Mouse (Mus musculus): ENCODE data around the gene Ccm2l. TPM values are rescaled to one million over a fixed set of nuclear protein-coding genes. Genes with fewer than 3 reads are reported as not detected.

The Ccm2l gene
- total RNA-seq, 1 experiment from 2014 or later, result not detected

DNA sequence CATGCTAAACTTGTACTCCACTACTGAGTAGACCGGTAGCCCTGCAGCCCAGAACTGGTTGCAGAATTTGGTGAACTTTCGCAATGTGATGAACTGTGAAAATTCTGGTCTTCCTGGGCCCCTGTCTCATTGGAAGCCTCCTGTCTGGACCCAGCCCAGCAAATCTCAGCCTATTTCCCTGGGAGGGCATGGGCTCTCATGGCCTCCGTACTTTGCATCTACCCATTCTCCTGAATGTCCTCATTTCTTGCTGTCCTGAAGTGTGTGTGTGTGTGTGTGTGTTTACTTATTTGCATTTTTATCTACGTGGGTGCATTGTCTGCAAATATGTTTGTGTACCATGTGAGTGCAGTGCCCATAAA, 15.8 kb upstream of the Ccm2l start:
- no peak for ATAC-seq (replicated peaks; ENCODE audit: insufficient number of reproducible peaks, low FRiP score, low TSS enrichment, poor library complexity, severe bottlenecking)

DNA sequence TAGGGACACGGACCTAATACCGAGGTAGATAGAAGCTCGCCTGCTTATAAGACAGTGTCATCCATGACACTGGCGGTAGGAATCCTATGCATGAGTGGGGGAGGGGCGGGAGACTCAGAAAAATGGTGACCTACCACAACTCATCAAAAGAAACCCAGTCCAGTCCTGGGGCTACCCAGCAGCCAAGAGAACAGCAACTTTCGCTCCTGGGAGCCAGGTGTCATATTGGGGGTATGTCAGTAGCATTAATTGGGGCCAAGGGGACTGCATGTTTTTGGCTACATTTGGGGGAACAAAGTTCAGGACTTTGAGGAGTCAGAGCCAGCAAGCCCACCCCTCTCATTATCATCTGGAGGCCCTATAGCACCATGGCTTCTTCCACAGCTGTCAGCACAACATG, 14.7 kb upstream of the Ccm2l start:
- no peak for ATAC-seq (replicated peaks; ENCODE audit: insufficient number of reproducible peaks, low FRiP score, low TSS enrichment, poor library complexity, severe bottlenecking)

DNA sequence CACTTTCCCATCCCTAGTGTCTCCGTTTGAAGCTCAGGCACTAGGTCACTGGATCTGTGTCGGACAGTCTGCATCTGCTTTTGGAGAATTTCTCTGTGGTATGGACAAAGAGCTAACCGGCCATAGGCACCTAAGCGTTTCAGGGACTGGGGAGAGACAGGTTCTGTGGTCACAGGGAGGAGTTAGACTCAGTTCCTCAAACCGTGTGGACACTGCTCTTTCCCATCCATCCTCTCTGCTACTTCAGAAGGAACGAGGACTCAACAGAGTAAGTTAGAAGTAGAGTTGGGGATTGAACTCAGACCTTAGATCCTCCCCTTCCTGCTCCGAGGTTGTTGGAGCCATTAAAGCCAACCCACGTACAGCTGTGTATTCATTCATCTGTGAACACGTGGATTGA, 14.2 kb upstream of the Ccm2l start:
- peak; percentile 54 for ATAC-seq (replicated peaks; ENCODE audit: insufficient number of reproducible peaks, low FRiP score, low TSS enrichment, poor library complexity, severe bottlenecking)

DNA sequence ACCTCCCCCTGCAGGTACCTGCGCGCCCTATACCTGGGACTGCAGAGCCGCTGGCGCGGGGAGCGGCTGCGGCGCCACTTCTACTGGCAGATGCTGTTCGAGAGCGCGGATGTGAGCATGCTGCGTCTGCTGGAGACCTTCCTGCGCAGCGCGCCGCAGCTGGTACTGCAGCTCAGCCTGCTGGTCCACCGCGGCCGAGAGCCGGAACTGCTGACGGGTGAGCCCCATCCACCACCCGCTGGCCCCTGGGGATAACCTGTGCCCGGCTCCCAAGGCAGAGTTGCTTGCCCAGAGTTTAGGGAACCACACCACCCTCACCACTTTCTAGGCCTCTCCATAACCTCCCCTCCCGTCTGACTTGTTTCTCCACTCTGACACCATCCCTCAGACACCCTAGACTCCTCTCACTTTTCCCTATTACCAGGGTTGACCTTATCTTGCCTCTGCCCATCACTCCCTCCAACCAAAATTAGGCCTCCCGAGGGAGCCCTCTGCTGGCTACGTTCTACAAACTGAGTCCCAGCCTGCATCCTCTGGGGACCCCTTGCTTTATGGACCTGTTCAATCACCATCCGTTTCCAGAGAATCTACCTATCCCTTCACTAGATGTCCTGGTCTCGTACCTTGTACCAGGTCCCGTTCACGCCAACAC, 12.9 kb upstream of the Ccm2l start:
- no peak for ATAC-seq (replicated peaks; ENCODE audit: insufficient number of reproducible peaks, low FRiP score, low TSS enrichment, poor library complexity, severe bottlenecking)

DNA sequence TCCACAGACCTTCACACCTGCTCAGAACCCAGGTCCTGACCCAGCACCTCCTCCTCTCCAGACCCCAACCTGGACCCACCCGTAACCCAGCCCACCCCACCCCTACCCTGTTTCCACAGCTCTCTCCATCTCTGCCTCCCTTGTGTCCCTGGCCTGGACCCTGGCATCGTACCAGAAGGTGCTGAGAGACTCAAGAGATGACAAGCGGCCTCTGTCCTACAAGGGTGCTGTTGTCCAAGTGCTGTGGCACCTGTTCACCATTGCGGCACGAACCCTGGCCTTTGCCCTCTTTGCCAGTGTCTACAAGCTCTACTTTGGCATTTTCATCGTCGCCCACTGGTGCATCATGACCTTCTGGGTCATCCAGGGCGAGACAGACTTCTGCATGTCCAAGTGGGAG, 11.9 kb upstream of the Ccm2l start:
- ATAC-seq (replicated peaks; ENCODE audit: insufficient number of reproducible peaks, low FRiP score, low TSS enrichment, poor library complexity, severe bottlenecking), result no peak

DNA sequence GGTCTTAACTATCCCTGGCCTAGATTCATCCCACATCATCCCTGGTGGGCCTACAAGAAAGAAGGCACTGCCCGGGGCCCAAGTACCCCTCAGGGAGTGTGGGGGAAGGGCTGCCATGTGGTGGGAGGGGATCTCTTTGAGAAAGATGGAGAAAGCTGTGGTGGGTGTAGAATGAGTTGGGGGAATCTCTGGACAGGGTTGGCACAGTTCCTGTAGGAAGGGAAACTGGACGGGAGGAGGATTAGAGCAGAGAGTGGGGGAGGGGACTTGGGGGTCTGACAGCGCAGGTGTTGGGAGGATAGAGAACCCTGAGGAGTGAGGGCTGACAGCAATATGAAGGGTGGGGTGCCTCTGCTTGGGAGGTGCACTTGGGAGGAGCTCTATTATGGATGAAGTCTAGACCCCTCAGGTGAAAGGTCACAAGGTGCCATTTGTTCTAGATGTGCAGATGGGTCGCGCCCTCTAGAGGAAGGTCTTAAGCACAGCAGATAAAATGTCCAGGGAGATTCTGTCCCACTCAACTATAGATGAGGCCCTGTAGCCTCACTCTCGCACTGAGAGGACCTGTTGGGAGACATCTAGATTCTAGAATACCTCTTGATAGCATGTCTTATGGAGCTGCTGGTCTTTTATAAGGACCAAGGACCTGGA, 10.4 kb upstream of the Ccm2l start:
- no peak for ATAC-seq (replicated peaks; ENCODE audit: insufficient number of reproducible peaks, low FRiP score, low TSS enrichment, poor library complexity, severe bottlenecking)

DNA sequence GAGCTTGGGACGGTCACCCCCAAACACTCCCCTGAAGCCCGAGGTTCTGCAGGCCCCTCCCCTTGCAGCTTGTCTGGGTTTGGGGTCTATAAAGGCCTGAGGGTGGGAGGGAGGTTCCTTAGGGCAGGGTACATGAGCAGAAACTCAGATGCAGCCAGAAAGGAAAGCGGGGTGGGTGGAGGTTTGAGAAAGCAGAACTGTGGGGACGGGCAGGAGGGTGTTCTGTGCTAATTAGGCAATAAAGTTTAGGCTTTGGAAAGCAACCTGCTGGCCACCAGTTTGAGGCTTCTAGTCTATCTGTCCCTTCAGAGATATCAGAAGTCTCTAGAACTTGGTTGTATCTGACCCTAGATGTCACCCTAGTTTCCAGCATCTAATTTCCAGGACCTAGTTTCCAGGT, 7.4 kb upstream of the Ccm2l start:
- ATAC-seq (replicated peaks; ENCODE audit: insufficient number of reproducible peaks, low FRiP score, low TSS enrichment, poor library complexity, severe bottlenecking), result 0 out of 2 replicates have a peak, but pooled peaks have one; percentile 42

DNA sequence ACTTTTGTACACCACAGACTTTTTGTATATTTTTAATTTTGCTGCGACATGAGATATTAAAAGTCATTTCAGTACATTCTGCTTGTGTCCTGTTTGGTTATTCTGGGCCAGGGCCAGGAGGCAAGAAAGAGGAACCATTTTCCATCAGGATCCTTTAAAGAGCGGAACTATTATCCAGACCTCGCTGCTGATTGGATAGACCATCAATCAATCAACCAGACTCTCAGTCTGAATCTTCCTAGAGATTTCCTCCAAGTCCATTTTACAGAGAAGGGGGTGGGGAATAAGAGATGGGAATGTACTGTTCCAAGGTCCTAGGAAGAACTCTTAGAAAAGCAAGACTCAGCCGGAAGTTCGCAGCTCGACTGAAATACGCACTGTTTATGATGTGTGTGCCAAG, 5.5 kb upstream of the Ccm2l start:
- ATAC-seq (replicated peaks; ENCODE audit: insufficient number of reproducible peaks, low FRiP score, low TSS enrichment, poor library complexity, severe bottlenecking), result no peak

DNA sequence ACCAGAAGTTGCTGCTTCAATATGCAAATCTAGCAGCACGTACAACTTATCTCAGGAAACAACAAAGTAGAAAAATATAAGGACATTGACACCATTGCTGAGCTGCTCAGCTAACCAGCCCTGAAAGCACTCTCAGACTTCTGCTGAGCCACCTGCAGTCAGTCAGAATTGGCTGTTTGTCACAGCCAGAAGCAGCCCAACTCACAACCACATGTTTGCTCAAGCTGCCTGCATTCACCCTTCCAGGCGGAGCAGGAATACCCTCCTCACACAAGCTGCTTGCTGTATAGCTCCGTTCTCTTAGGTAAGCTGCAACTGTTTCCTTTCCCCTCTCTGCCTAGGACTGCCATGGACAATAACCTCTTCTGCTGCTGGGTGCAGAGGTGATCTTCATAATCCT, 2.4 kb upstream of the Ccm2l start:
- no peak for ATAC-seq (replicated peaks; ENCODE audit: insufficient number of reproducible peaks, low FRiP score, low TSS enrichment, poor library complexity, severe bottlenecking)

DNA sequence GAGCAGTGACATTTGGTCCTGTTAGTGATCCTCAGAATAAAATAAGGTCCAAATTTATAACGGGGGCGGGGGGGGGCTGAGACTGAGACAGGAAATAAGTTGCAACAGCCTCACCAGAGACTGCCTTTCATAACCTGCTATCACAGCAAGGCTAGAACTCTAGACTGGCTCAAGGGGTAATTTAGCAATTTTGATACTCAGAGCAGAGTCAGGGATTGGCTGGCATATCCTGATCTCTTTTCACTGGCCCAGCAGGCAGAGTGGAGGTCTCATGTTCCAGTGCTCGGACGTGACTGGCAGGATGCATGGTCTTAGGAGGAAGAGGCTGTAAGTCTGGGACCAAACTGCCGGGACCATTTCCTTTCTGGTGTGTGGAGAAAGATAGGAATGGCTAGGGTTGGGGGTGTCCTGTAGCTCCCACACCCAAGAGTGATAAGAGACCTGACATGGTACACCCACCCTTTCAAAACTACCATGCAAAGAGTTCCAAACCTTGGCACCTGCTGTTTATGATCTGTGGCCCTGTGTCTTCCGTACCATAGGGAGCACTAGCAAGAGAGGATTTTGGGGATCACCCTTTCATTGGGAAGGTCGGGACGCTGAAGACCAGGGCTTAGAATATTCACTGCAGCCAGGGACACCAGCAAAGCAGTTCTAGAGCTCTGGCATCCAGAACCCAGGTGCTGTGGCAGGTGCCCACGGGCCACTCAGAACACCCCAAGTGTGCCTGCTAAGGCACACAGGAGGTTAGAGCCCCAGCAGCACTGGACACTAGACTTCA, 1.4 kb upstream of the Ccm2l start:
- ATAC-seq (replicated peaks; ENCODE audit: insufficient number of reproducible peaks, low FRiP score, low TSS enrichment, poor library complexity, severe bottlenecking), result no peak

DNA sequence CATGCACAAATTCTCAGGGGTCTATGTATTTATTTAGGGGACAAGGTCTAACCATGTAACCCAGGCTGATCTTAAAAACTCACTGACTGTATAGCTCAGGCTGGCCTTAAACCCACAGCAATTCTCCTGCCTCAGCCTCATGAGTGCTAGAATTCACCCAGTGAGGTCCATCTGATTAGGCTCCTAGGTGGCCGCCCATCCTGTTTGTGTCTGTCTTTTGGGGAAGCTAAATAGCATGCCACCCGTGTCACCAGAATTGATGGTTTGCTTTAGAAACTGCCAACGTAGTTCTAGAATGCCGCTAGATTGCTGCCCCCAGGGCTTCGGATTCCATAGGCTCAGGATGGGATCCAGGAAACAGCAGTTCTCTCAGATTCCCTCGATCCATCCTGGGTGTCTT, 1.2 kb downstream of the Ccm2l start:
- no peak for ATAC-seq (replicated peaks; ENCODE audit: insufficient number of reproducible peaks, low FRiP score, low TSS enrichment, poor library complexity, severe bottlenecking)

DNA sequence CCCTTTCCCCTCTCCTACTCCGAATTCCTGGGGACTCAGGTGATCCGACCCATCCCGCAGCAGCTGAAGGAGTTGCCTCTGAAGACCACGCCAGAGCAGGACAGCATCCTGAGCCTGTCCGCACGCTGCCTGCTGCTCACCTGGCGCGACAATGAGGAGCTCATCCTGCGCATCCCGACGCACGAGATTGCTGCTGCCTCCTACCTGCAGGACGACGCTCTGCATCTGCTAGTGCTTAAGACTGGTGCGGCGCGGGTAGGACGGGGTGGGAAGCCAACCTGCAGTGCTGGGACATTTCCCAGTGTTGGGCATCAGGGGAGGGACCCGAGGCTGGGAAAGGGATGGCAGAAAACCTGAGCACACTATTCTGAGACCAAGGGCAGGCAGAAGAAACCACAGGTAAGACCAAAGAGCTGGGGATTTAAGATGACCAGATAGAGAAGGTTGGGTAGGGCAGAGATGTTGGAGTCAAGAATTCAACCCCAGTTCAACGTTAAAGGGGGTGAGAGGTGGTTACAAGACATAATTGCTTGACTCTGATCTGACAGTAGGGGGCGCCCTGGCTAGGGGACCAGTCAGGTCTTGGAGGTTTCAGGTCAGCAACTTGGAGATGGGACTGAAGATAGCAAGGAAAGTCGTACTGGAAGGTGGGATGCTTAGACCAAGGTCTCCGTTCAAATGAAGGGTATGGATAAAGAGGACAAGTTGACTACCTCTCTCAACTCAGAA, 5.2 kb downstream of the Ccm2l start:
- ATAC-seq (replicated peaks; ENCODE audit: insufficient number of reproducible peaks, low FRiP score, low TSS enrichment, poor library complexity, severe bottlenecking), result no peak

DNA sequence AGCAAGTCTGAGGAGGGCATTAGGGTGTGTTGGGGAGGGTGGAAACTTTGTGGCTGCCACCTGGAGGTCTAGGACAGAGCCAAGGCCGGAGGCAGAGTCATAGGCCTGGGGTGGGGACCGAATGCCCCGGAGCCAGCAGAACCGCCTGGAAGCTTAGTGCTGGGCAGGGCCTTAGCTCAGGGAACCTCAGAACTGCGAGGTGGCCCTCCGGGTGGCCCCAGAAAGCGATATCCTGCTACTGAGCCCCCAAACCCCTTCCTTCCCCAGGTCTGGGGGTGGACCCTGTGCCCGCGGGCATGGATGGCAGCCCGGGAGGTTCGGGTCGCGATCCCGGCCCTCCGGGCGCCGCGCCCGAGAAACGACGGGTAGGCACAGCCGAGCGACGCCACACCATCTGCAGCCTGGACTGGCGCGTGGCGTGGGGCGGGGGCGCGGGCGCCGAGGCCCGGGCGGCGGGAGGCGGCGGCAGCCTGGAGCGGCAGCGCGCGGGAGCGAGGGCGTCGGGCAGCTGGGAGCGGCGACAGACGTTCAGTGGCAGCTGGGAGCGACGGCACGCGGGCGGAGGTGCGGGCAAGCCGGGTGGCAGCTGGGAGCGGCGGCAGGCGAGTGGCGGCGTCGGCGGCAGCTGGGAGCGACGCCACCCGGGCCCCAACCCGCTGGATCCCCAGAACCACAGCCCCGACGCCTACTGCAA, 5.9 kb downstream of the Ccm2l start:
- ATAC-seq (replicated peaks; ENCODE audit: insufficient number of reproducible peaks, low FRiP score, low TSS enrichment, poor library complexity, severe bottlenecking), result no peak

DNA sequence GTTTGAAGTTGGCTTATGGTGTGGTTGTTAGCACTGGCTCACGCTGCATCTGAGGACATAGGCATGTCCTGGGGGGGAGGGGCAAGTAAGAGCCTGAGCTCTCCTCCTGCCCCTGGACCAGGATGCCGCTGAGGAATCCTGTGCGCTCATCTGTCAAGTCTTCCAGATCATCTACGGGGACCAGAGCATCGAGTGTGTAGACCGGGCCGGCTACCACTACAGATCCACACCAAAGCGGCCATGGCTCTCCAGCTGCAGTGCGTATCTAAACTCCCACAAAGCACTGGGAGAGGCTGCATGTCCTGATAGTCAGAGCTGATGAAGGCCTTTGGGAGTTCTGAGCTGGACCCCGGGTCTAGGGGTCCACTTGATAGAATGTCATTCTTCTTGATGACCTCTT, 8.9 kb downstream of the Ccm2l start:
- no peak for ATAC-seq (replicated peaks; ENCODE audit: insufficient number of reproducible peaks, low FRiP score, low TSS enrichment, poor library complexity, severe bottlenecking)

DNA sequence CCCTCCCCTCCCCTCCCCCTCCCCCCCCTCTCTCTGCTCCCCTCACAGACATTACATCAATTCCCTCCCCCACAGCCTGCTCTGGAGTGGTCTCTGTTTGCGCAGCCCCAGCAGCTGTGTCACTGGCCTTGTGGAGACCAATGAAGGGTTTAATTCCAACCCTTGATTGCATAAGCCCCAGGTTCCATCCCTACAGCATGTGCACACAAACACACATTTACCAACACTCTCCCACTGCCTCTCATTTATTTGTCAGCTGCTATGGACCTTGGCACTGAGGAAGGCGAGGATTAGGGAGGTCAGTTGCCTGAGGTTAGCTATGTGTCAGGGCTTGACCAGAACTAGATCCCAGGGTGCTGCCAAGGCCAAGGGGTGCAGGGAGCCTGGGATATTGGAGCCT, 10.2 kb downstream of the Ccm2l start:
- ATAC-seq (replicated peaks; ENCODE audit: insufficient number of reproducible peaks, low FRiP score, low TSS enrichment, poor library complexity, severe bottlenecking), result 0 out of 2 replicates have a peak, but pooled peaks have one; percentile 19

DNA sequence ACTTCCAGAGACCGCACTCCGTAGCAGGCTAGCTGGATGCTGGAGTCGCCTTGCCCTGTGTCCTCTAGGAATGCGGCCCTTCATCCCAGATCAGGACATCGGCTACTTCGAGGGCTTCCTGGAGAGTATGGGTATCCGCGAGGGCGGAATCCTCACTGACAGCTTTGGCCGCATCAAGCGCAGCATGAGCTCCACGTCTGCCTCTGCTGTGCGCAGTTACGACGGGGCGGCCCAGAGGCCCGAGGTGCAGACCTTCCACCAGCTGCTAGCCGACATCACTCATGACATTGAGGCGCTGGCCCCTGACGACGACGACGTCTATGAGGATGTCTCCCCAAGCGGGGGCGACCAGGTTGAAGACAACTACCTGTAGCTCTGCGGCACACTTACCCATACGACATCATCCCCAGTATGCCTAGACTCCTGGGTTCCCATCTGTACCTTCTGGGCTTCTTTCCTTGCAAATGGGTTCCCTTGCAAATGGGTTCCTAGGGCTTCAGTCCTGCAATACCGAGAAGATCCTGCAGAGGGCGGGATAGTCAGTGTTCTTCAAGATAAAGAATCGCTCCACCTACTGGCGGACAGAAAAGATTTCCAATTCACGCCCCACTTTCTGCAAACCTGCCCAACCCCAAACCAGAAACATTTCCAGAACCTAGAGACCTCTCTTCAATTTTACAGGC, 15.2 kb downstream of the Ccm2l start:
- peak; percentile 54 for ATAC-seq (replicated peaks; ENCODE audit: insufficient number of reproducible peaks, low FRiP score, low TSS enrichment, poor library complexity, severe bottlenecking)

DNA sequence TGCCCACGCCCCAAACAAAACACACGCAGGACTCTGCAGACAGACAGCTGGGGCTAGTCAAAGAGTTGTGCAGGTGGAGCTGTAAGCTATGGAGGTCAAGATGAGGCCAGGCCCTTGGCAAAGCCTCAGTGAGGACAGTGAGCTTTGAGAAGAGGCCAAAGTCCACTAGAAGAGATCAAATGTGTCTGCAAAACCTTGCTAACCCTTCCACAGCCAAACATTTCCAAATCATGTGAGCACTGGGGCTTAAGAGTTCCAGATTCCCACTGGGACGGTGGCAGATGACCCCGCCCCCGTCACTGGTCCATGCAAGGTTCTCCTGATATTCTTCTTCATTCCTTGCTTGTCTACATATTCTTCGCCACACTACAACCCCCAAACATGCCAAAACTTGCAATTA, 16.1 kb downstream of the Ccm2l start:
- ATAC-seq (replicated peaks; ENCODE audit: insufficient number of reproducible peaks, low FRiP score, low TSS enrichment, poor library complexity, severe bottlenecking), result no peak

DNA sequence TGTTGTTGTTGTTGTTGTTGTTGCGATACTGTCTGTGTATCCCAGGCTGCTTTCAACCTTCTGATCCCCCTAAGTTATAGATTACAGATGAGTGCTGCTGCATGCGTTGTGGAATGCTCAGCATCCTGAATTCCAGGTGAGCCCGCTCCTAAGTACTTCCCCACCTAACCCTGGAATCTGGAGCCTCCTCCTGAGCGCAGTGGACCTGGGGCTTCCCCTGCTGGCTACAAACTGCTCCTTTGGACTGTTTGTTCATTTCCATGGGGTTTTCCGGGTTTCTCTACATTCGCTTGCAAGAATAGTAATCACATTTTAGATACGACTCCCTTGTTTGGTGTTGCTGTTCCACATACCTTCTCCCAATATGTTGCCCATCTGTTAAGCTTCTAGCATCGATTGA, 17.5 kb downstream of the Ccm2l start:
- no peak for ATAC-seq (replicated peaks; ENCODE audit: insufficient number of reproducible peaks, low FRiP score, low TSS enrichment, poor library complexity, severe bottlenecking)

Data from monocyte, adult 5-6 weeks (primary cell).